In the genomic region with DNA sequence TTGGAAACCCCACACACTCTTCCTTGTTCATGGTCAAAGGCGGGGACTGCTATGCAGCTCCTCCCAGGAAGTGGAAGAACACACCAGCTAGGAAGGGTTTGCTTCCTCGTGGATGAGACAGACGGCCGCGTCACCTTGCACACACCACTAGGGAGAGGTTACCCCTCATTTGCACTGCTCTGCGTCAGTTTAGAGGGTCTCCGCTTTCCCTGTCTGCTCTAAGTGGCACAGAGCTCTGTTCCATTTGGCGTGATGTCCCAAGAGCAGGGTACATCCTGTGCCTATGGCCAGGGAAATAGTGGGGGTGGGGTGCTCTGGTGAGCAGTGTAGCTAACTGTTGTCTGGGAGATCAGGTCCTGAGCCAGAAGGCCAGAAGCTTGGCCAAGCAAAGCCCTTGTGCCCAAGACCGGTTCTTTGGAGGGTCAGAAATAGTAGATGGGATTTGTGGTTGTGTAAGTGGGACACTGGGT, we compare ENCODE assay signal across 8 mouse cellular contexts. TPM values are rescaled to one million over a fixed set of nuclear protein-coding genes. Genes with fewer than 3 reads are reported as not detected.
DNase-seq lines count a peak whose midpoint lies in the region; ATAC-seq and TF ChIP-seq lines count a peak whose summit lies in the region.

No protein-coding gene starts in this region.

- no peaks in the 10 kb centered on the region for H3K27me3 ChIP-seq in kidney, adult 2 months (replicated peaks; ENCODE audit: control insufficient read depth, insufficient read depth, low read length)
- no peaks in the 10 kb centered on the region for H3K27me3 ChIP-seq in heart, embryonic 12.5 days (replicated peaks)
- no peaks in the 10 kb centered on the region for H3K27me3 ChIP-seq in liver, embryonic 13.5 days

- DNase-seq in kidney, adult 2 months = peak; percentile 46
- DNase-seq in kidney, adult 8-10 months = no peak
- DNase-seq in liver, embryonic 13.5 days = no peak
- DNase-seq in urinary bladder, adult 18-20 months (ENCODE audit: low spot score in 2 of 2) = no peak
- DNase-seq in B cell, adult 2 months = no peak
- no peak for DNase-seq in adrenal gland, postnatal 4 days (ENCODE audit: low spot score in 2 of 2)

- TF ChIP-seq POLR2A in kidney, adult 2 months (IDR thresholded peaks at IDR 0.05; ENCODE audit: low read depth, low read length) = no peak

- peak overlapping the region; percentile 28 for H3K9ac ChIP-seq in heart, embryonic 12.5 days
- peak overlapping the region; percentile 53 for H3K9ac ChIP-seq in liver, embryonic 13.5 days

- H3K36me3 ChIP-seq in kidney, adult 2 months (ENCODE audit: control insufficient read depth, insufficient read depth, low read length) = no peaks in the 10 kb centered on the region
- H3K36me3 ChIP-seq in heart, embryonic 12.5 days = peaks cover 40% of the 10 kb centered on the region
- H3K36me3 ChIP-seq in liver, embryonic 13.5 days = peaks cover 33% of the 10 kb centered on the region

- peaks cover 53% of the 10 kb centered on the region for H3K4me1 ChIP-seq in kidney, adult 2 months (ENCODE audit: control insufficient read depth, insufficient read depth, low read length)
- peaks cover 40% of the 10 kb centered on the region for H3K4me1 ChIP-seq in brown adipose tissue, adult 24 weeks (ENCODE audit: control insufficient read depth, insufficient read depth, insufficient read length, low read length)
- H3K4me1 ChIP-seq in heart, embryonic 12.5 days (replicated peaks) = peaks cover 76% of the 10 kb centered on the region
- peaks cover 83% of the 10 kb centered on the region for H3K4me1 ChIP-seq in liver, embryonic 13.5 days (replicated peaks)

- no peak for ATAC-seq in heart, embryonic 12.5 days (ENCODE audit: insufficient number of reproducible peaks, low FRiP score)
- no peak for ATAC-seq in liver, embryonic 13.5 days (ENCODE audit: low read depth)

- WGBS in kidney, adult 2 months = 38% methylated on average over 9 of the region's 9 CpGs
- 56% methylated on average over 9 of the region's 9 CpGs for WGBS in heart, embryonic 12.5 days
- 33% methylated on average over 9 of the region's 9 CpGs for WGBS in liver, embryonic 13.5 days (ENCODE audit: insufficient replicate concordance)

- peak overlapping the region; percentile 21; the same call in 1 of the 2 replicates for H3K27ac ChIP-seq in kidney, adult 2 months (ENCODE audit: insufficient read depth, low read depth, low read length)
- peak overlapping the region; percentile 74 for H3K27ac ChIP-seq in brown adipose tissue, adult 24 weeks (replicated peaks; ENCODE audit: low read depth, low read length)
- H3K27ac ChIP-seq in heart, embryonic 12.5 days (ENCODE audit: poor library complexity, severe bottlenecking) = peak overlapping the region; percentile 84
- H3K27ac ChIP-seq in liver, embryonic 13.5 days = peak overlapping the region; percentile 93

- no peaks in the 10 kb centered on the region for H3K9me3 ChIP-seq in heart, embryonic 12.5 days (replicated peaks)
- H3K9me3 ChIP-seq in liver, embryonic 13.5 days (replicated peaks) = no peaks in the 10 kb centered on the region

- H3K4me2 ChIP-seq in heart, embryonic 12.5 days = peak overlapping the region; percentile 16
- H3K4me2 ChIP-seq in liver, embryonic 13.5 days = peak overlapping the region; percentile 29

- no peak for TF ChIP-seq CTCF in kidney, adult 2 months (conservative IDR thresholded peaks at IDR 0.05; ENCODE audit: insufficient read depth, insufficient read length, low read depth, low read length)

- no peak overlapping the region for H3K4me3 ChIP-seq in kidney, adult 2 months (ENCODE audit: insufficient read depth, low read depth, low read length)
- no peak overlapping the region for H3K4me3 ChIP-seq in brown adipose tissue, adult 24 weeks (ENCODE audit: insufficient read depth, low read depth, low read length)
- H3K4me3 ChIP-seq in heart, embryonic 12.5 days = no peak overlapping the region
- H3K4me3 ChIP-seq in liver, embryonic 13.5 days (replicated peaks) = no peak overlapping the region

RNA-seq across cellular contexts. Expression of gene Thra, which starts 13.7 kb away (rescaled TPM):
- polyA plus RNA-seq in kidney, adult 2 months (2012; rRNA removed) = 92.7 and 97.2 TPM in 2 replicates
- 64.4 and 82.3 TPM in 2 replicates for polyA plus RNA-seq in brown adipose tissue, adult 24 weeks (2012; ENCODE audit: insufficient read depth, insufficient read length, missing spikeins)
- polyA plus RNA-seq in heart, embryonic 12.5 days (2016; fragmentation: Nextera tagmentation; extraction: Ambion mirVana) = 27.0 and 29.8 TPM in 2 replicates
- polyA plus RNA-seq in liver, embryonic 13.5 days (2015; fragmentation: Nextera tagmentation; extraction: Ambion mirVana) = 8.8 and 9.8 TPM in 2 replicates
- total RNA-seq in adrenal gland, postnatal 4 days (2021) = 100 to 1,000 TPM; 181 to 195 TPM

RNA-seq across cellular contexts. Expression of gene Nr1d1, which starts 20.9 kb away (rescaled TPM):
- 140 and 155 TPM in 2 replicates for polyA plus RNA-seq in kidney, adult 2 months (2012; rRNA removed)
- 78.3 and 90.9 TPM in 2 replicates for polyA plus RNA-seq in brown adipose tissue, adult 24 weeks (2012; ENCODE audit: insufficient read depth, insufficient read length, missing spikeins)
- polyA plus RNA-seq in heart, embryonic 12.5 days (2016; fragmentation: Nextera tagmentation; extraction: Ambion mirVana) = 6.4 TPM in 2 replicates
- 0.59 and 1.0 TPM in 2 replicates for polyA plus RNA-seq in liver, embryonic 13.5 days (2015; fragmentation: Nextera tagmentation; extraction: Ambion mirVana)
- total RNA-seq in adrenal gland, postnatal 4 days (2021) = 100 to 1,000 TPM; 104 to 115 TPM

RNA-seq across cellular contexts. Expression of gene Med24, which starts 25.0 kb away (rescaled TPM):
- polyA plus RNA-seq in kidney, adult 2 months (2012; rRNA removed) = 45.3 and 54.1 TPM in 2 replicates
- 18.4 and 24.7 TPM in 2 replicates for polyA plus RNA-seq in brown adipose tissue, adult 24 weeks (2012; ENCODE audit: insufficient read depth, insufficient read length, missing spikeins)
- 45.9 and 48.1 TPM in 2 replicates for polyA plus RNA-seq in heart, embryonic 12.5 days (2016; fragmentation: Nextera tagmentation; extraction: Ambion mirVana)
- 27.6 and 36.0 TPM in 2 replicates for polyA plus RNA-seq in liver, embryonic 13.5 days (2015; fragmentation: Nextera tagmentation; extraction: Ambion mirVana)
- total RNA-seq in adrenal gland, postnatal 4 days (2021) = 10 to 100 TPM; 75.7 to 84.8 TPM

RNA-seq across cellular contexts. Expression of gene Msl1, which starts 41.1 kb away (rescaled TPM):
- 23.5 and 24.5 TPM in 2 replicates for polyA plus RNA-seq in kidney, adult 2 months (2012; rRNA removed)
- polyA plus RNA-seq in brown adipose tissue, adult 24 weeks (2012; ENCODE audit: insufficient read depth, insufficient read length, missing spikeins) = 36.3 and 40.8 TPM in 2 replicates
- 20.3 and 21.4 TPM in 2 replicates for polyA plus RNA-seq in heart, embryonic 12.5 days (2016; fragmentation: Nextera tagmentation; extraction: Ambion mirVana)
- polyA plus RNA-seq in liver, embryonic 13.5 days (2015; fragmentation: Nextera tagmentation; extraction: Ambion mirVana) = 6.8 and 6.9 TPM in 2 replicates
- total RNA-seq in adrenal gland, postnatal 4 days (2021) = 100 to 1,000 TPM; 119 to 121 TPM

RNA-seq across cellular contexts. Expression of gene Casc3, which starts 50.5 kb away (rescaled TPM):
- 21.0 and 24.5 TPM in 2 replicates for polyA plus RNA-seq in kidney, adult 2 months (2012; rRNA removed)
- 9.2 and 16.9 TPM in 2 replicates for polyA plus RNA-seq in brown adipose tissue, adult 24 weeks (2012; ENCODE audit: insufficient read depth, insufficient read length, missing spikeins)
- polyA plus RNA-seq in heart, embryonic 12.5 days (2016; fragmentation: Nextera tagmentation; extraction: Ambion mirVana) = 31.8 and 33.3 TPM in 2 replicates
- 13.3 and 16.1 TPM in 2 replicates for polyA plus RNA-seq in liver, embryonic 13.5 days (2015; fragmentation: Nextera tagmentation; extraction: Ambion mirVana)
- total RNA-seq in adrenal gland, postnatal 4 days (2021) = 10 to 100 TPM; 45.2 to 54.8 TPM

Comparison
In these comparisons a context has a peak if more than half of its experiments do, and no peak if none do; other contexts are left out.
1. H3K27ac ChIP-seq: peak in every context shown above with its lines; median percentile 93 in liver, embryonic 13.5 days; 84 in heart, embryonic 12.5 days; 74 in brown adipose tissue, adult 24 weeks; 21 in kidney, adult 2 months.
2. RNA of gene Nr1d1, which starts 20.9 kb away (polyA plus RNA-seq): 140 to 155 TPM in kidney, adult 2 months and 78.3 to 90.9 TPM in brown adipose tissue, adult 24 weeks; 6.4 TPM in heart, embryonic 12.5 days and 0.59 to 1.0 TPM in liver, embryonic 13.5 days; every median in the first group is over 10 times any median in the second.